Mouse (Mus musculus): ENCODE data around the gene Dennd6b.

DNA sequence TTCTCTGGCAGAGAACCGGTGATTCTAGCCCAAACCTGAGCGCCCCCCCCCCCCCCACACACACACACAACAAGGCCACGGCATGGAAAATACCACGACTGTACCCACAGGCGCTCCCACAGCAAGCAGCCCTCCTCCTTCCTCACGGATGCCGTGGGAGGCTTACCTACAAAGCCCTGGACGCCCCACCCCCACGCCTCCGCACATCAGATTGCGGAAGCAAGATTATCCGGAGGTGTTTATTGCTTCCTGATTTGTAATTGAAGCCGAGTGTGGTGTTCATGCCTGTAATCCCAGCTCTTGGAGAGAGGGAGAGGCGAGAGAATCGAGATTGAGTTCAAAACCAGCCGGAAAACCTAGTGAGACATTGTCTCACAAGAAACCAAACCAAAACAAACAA, 49.3 kb downstream of the Dennd6b start:
- TF ChIP-seq POLR2A (IDR thresholded peaks at IDR 0.05; ENCODE audit: insufficient read depth, low read length) (no peak), CTCF (IDR thresholded peaks at IDR 0.05; ENCODE audit: low read depth, low read length) (no peak)
